Mouse (Mus musculus): ENCODE measurements at regions not wholly inside any gene's neighbourhood (a gene's known extent, or its start where the extent isn't known, plus 50 kb on each side); places are given as distances from the start of the nearest gene placed in this dataset.
A peak's percentile ranks its signal among the peaks of the same experiment; 100 is the strongest.

GRCm38 (mm10) chr7:68568127-68568510 lies 180.9 kb downstream of the Arrdc4 start:
- no peak for ATAC-seq (replicated peaks; ENCODE audit: insufficient number of reproducible peaks, insufficient read depth, low FRiP score, low read depth)
- Histone ChIP-seq H3K27ac (no peak overlapping the region), H3K4me2 (no peak overlapping the region), H3K36me3 (no peaks in the 10 kb centered on the region), H3K4me1 (replicated peaks) (peaks cover 3% of the 10 kb centered on the region; the same call in 1 of the 2 replicates), H3K9me3 (replicated peaks) (no peaks in the 10 kb centered on the region), H3K4me3 (no peak overlapping the region), H3K9ac (no peak overlapping the region), H3K27me3 (no peaks in the 10 kb centered on the region)
- WGBS, result 84% methylated on average over 9 of the region's 9 CpGs

GRCm38 (mm10) chr7:68567452-68568126 lies 181.5 kb downstream of the Arrdc4 start:
- no peak overlapping the region for H3K4me3 ChIP-seq
- H3K4me1 ChIP-seq (replicated peaks), result peaks cover 3% of the 10 kb centered on the region; the same call in 1 of the 2 replicates
- 89% methylated on average over 3 of the region's 3 CpGs for WGBS
- H3K27ac ChIP-seq, result no peak overlapping the region
- H3K9me3 ChIP-seq (replicated peaks), result no peaks in the 10 kb centered on the region
- H3K27me3 ChIP-seq, result no peaks in the 10 kb centered on the region
- no peak overlapping the region for H3K9ac ChIP-seq
- ATAC-seq (replicated peaks; ENCODE audit: insufficient number of reproducible peaks, insufficient read depth, low FRiP score, low read depth), result no peak
- H3K4me2 ChIP-seq, result no peak overlapping the region
- H3K36me3 ChIP-seq, result no peaks in the 10 kb centered on the region

GRCm38 (mm10) chr7:68559440-68560343 lies 189.3 kb downstream of the Arrdc4 start:
- no peaks in the 10 kb centered on the region for H3K36me3 ChIP-seq
- ATAC-seq (replicated peaks; ENCODE audit: insufficient number of reproducible peaks, insufficient read depth, low FRiP score, low read depth), result no peak
- H3K9ac ChIP-seq, result no peak overlapping the region
- H3K27me3 ChIP-seq, result no peaks in the 10 kb centered on the region
- no peak overlapping the region for H3K4me2 ChIP-seq
- 73% methylated on average over 15 of the region's 15 CpGs for WGBS
- no peak overlapping the region for H3K4me3 ChIP-seq
- no peaks in the 10 kb centered on the region for H3K4me1 ChIP-seq (replicated peaks)
- H3K9me3 ChIP-seq (replicated peaks), result no peaks in the 10 kb centered on the region
- no peak overlapping the region for H3K27ac ChIP-seq

- H3K27me3 ChIP-seq, result no peaks in the 10 kb centered on the region
- peaks cover 18% of the 10 kb centered on the region for H3K4me1 ChIP-seq (replicated peaks)
- H3K9me3 ChIP-seq (replicated peaks), result no peaks in the 10 kb centered on the region
- no peak overlapping the region for H3K4me3 ChIP-seq
- H3K4me2 ChIP-seq, result 0 out of 2 replicates have a peak overlapping the region, but pooled peaks have one; percentile 18
- H3K9ac ChIP-seq, result no peak overlapping the region
- no peaks in the 10 kb centered on the region for H3K36me3 ChIP-seq
- H3K27ac ChIP-seq, result peak overlapping the region; percentile 90
- WGBS, result 24% methylated on average over 3 of the region's 3 CpGs
- peak; percentile 91 for ATAC-seq (replicated peaks; ENCODE audit: insufficient number of reproducible peaks, insufficient read depth, low FRiP score, low read depth)
Measured at GRCm38 (mm10) chr7:68550330-68550729, 198.7 kb downstream of the Arrdc4 start.

GRCm38 (mm10) chr7:68548176-68548575 lies 200.9 kb downstream of the Arrdc4 start:
- Histone ChIP-seq H3K27ac (no peak overlapping the region), H3K9me3 (replicated peaks) (no peaks in the 10 kb centered on the region), H3K9ac (no peak overlapping the region), H3K27me3 (no peaks in the 10 kb centered on the region), H3K4me3 (no peak overlapping the region), H3K4me2 (no peak overlapping the region), H3K4me1 (replicated peaks) (peaks cover 18% of the 10 kb centered on the region), H3K36me3 (no peaks in the 10 kb centered on the region)
- ATAC-seq (replicated peaks; ENCODE audit: insufficient number of reproducible peaks, insufficient read depth, low FRiP score, low read depth), result no peak

GRCm38 (mm10) chr7:68544136-68544535 lies 204.9 kb downstream of the Arrdc4 start:
- no peak for ATAC-seq (replicated peaks; ENCODE audit: insufficient number of reproducible peaks, insufficient read depth, low FRiP score, low read depth)
- H3K9me3 ChIP-seq (replicated peaks), result no peaks in the 10 kb centered on the region
- H3K27me3 ChIP-seq, result no peaks in the 10 kb centered on the region
- no peak overlapping the region for H3K4me2 ChIP-seq
- H3K9ac ChIP-seq, result no peak overlapping the region
- no peak overlapping the region for H3K27ac ChIP-seq
- no peaks in the 10 kb centered on the region for H3K36me3 ChIP-seq
- WGBS, result 76% methylated on average over 11 of the region's 11 CpGs
- H3K4me1 ChIP-seq (replicated peaks), result 0 out of 2 replicates have a peak, but pooled peaks cover 2% of the 10 kb centered on the region
- H3K4me3 ChIP-seq, result no peak overlapping the region

- Histone ChIP-seq H3K27me3 (no peaks in the 10 kb centered on the region), H3K9ac (no peak overlapping the region), H3K4me3 (no peak overlapping the region), H3K36me3 (no peaks in the 10 kb centered on the region), H3K27ac (no peak overlapping the region), H3K9me3 (replicated peaks) (no peaks in the 10 kb centered on the region), H3K4me1 (replicated peaks) (no peaks in the 10 kb centered on the region), H3K4me2 (no peak overlapping the region)
- no peak for ATAC-seq (replicated peaks; ENCODE audit: insufficient number of reproducible peaks, insufficient read depth, low FRiP score, low read depth)
- WGBS, result 73% methylated on average over 6 of the region's 6 CpGs
Measured at GRCm38 (mm10) chr7:68509096-68509495, 235.5 kb downstream of the Fam169b start.

- no peak overlapping the region for H3K9ac ChIP-seq
- H3K4me2 ChIP-seq, result no peak overlapping the region
- no peak overlapping the region for H3K4me3 ChIP-seq
- no peaks in the 10 kb centered on the region for H3K36me3 ChIP-seq
- WGBS, result 69% methylated on average over 6 of the region's 6 CpGs
- no peaks in the 10 kb centered on the region for H3K4me1 ChIP-seq (replicated peaks)
- no peak for ATAC-seq (replicated peaks; ENCODE audit: insufficient number of reproducible peaks, insufficient read depth, low FRiP score, low read depth)
- no peaks in the 10 kb centered on the region for H3K9me3 ChIP-seq (replicated peaks)
- H3K27me3 ChIP-seq, result no peaks in the 10 kb centered on the region
- no peak overlapping the region for H3K27ac ChIP-seq
Measured at GRCm38 (mm10) chr7:68491143-68491810, 217.6 kb downstream of the Fam169b start.

- WGBS, result 80% methylated on average over 3 of the region's 3 CpGs
- Histone ChIP-seq H3K9ac (no peak overlapping the region), H3K4me3 (no peak overlapping the region), H3K4me2 (no peak overlapping the region), H3K27me3 (no peaks in the 10 kb centered on the region), H3K4me1 (replicated peaks) (no peaks in the 10 kb centered on the region), H3K27ac (no peak overlapping the region), H3K9me3 (replicated peaks) (no peaks in the 10 kb centered on the region), H3K36me3 (no peaks in the 10 kb centered on the region)
- no peak for ATAC-seq (replicated peaks; ENCODE audit: insufficient number of reproducible peaks, insufficient read depth, low FRiP score, low read depth)
Measured at GRCm38 (mm10) chr7:68486676-68487075, 213.0 kb downstream of the Fam169b start.

- WGBS, result 63% methylated on average over 10 of the region's 10 CpGs
- H3K27ac ChIP-seq, result no peak overlapping the region
- peaks cover 6% of the 10 kb centered on the region for H3K27me3 ChIP-seq
- H3K36me3 ChIP-seq, result no peaks in the 10 kb centered on the region
- H3K4me3 ChIP-seq, result no peak overlapping the region
- no peak overlapping the region for H3K4me2 ChIP-seq
- no peak overlapping the region for H3K9ac ChIP-seq
- no peaks in the 10 kb centered on the region for H3K4me1 ChIP-seq (replicated peaks)
- ATAC-seq (replicated peaks; ENCODE audit: insufficient number of reproducible peaks, insufficient read depth, low FRiP score, low read depth), result no peak
- no peaks in the 10 kb centered on the region for H3K9me3 ChIP-seq (replicated peaks)
Measured at GRCm38 (mm10) chr7:68482553-68482952, 208.9 kb downstream of the Fam169b start.

GRCm38 (mm10) chr7:68480770-68481169 lies 207.1 kb downstream of the Fam169b start:
- no peaks in the 10 kb centered on the region for H3K9me3 ChIP-seq (replicated peaks)
- no peak for ATAC-seq (replicated peaks; ENCODE audit: insufficient number of reproducible peaks, insufficient read depth, low FRiP score, low read depth)
- H3K4me1 ChIP-seq (replicated peaks), result no peaks in the 10 kb centered on the region
- WGBS, result 30% methylated on average over 7 of the region's 7 CpGs
- no peak overlapping the region for H3K9ac ChIP-seq
- no peak overlapping the region for H3K4me2 ChIP-seq
- H3K27ac ChIP-seq, result no peak overlapping the region
- no peaks in the 10 kb centered on the region for H3K36me3 ChIP-seq
- peaks cover 6% of the 10 kb centered on the region for H3K27me3 ChIP-seq
- H3K4me3 ChIP-seq, result no peak overlapping the region
